Mouse (Mus musculus): ENCODE measurements around the gene Per1. TPM values are rescaled to one million over a fixed set of nuclear protein-coding genes. Genes with fewer than 3 reads are reported as not detected.

Gene Per1
- total and polyA plus RNA-seq, 3 experiments = 8.9 to 55.5 (median 40.6) TPM

GRCm38 (mm10) chr11:69126706-69127095, 31.7 kb downstream of the Per1 start:
- Histone ChIP-seq H3K27me3 (ENCODE audit: insufficient read depth, low read length) (peaks cover 19% of the 10 kb centered on the region), H3K4me3 (ENCODE audit: low read depth, low read length) (no peak overlapping the region), H3K36me3 (replicated peaks) (no peaks in the 10 kb centered on the region), H3K4me1 (ENCODE audit: insufficient read depth, low read depth, low read length) (peaks cover 35% of the 10 kb centered on the region), H3K9me3 (replicated peaks) (no peaks in the 10 kb centered on the region)
- ATAC-seq (ENCODE audit: extremely low read depth, insufficient number of reproducible peaks, low FRiP score, poor library complexity, severe bottlenecking) (no peak), DNase-seq (ENCODE audit: low spot score) (no peak)
- no peak for TF ChIP-seq GATA2 (IDR thresholded peaks at IDR 0.05; ENCODE audit: borderline replicate concordance, low read depth, low read length)
- no peak for TF ChIP-seq TAL1 (conservative IDR thresholded peaks at IDR 0.05; ENCODE audit: low read depth, low read length)
- TF ChIP-seq GATA1 (IDR thresholded peaks at IDR 0.05; ENCODE audit: borderline replicate concordance, low read length) = no peak
- TF ChIP-seq POLR2AphosphoS5 (IDR thresholded peaks at IDR 0.05; ENCODE audit: insufficient replicate concordance, low read depth, low read length) = no peak
- no peak for TF ChIP-seq CTCF (IDR thresholded peaks at IDR 0.05; ENCODE audit: low read depth, low read length)

- DNase-seq (ENCODE audit: low spot score) (no peak), ATAC-seq (ENCODE audit: extremely low read depth, insufficient number of reproducible peaks, low FRiP score, poor library complexity, severe bottlenecking) (no peak)
- Histone ChIP-seq H3K27me3 (ENCODE audit: insufficient read depth, low read length) (peaks cover 27% of the 10 kb centered on the region), H3K4me1 (ENCODE audit: insufficient read depth, low read depth, low read length) (peaks cover 22% of the 10 kb centered on the region), H3K9me3 (replicated peaks) (no peaks in the 10 kb centered on the region), H3K36me3 (replicated peaks) (no peaks in the 10 kb centered on the region), H3K4me3 (ENCODE audit: low read depth, low read length) (no peak overlapping the region)
- TF ChIP-seq GATA2 (IDR thresholded peaks at IDR 0.05; ENCODE audit: borderline replicate concordance, low read depth, low read length) (no peak), CTCF (IDR thresholded peaks at IDR 0.05; ENCODE audit: low read depth, low read length) (no peak), TAL1 (conservative IDR thresholded peaks at IDR 0.05; ENCODE audit: low read depth, low read length) (no peak), POLR2AphosphoS5 (IDR thresholded peaks at IDR 0.05; ENCODE audit: insufficient replicate concordance, low read depth, low read length) (no peak), GATA1 (IDR thresholded peaks at IDR 0.05; ENCODE audit: borderline replicate concordance, low read length) (no peak)
Measured at GRCm38 (mm10) chr11:69128426-69129122, 33.6 kb downstream of the Per1 start.

- DNase-seq (ENCODE audit: low spot score) = no peak
- H3K36me3 ChIP-seq (replicated peaks) = no peaks in the 10 kb centered on the region
- H3K27me3 ChIP-seq (ENCODE audit: insufficient read depth, low read length) = peaks cover 36% of the 10 kb centered on the region
- ATAC-seq (ENCODE audit: extremely low read depth, insufficient number of reproducible peaks, low FRiP score, poor library complexity, severe bottlenecking) = no peak
- no peak for TF ChIP-seq TAL1 (conservative IDR thresholded peaks at IDR 0.05; ENCODE audit: low read depth, low read length)
- peaks cover 5% of the 10 kb centered on the region for H3K4me1 ChIP-seq (ENCODE audit: insufficient read depth, low read depth, low read length)
- H3K9me3 ChIP-seq (replicated peaks) = no peaks in the 10 kb centered on the region
- H3K4me3 ChIP-seq (ENCODE audit: low read depth, low read length) = no peak overlapping the region
Measured at GRCm38 (mm10) chr11:69133566-69133922, 38.5 kb downstream of the Per1 start.

- TF ChIP-seq POLR2AphosphoS5 (IDR thresholded peaks at IDR 0.05; ENCODE audit: insufficient replicate concordance, low read depth, low read length) (no peak), TAL1 (conservative IDR thresholded peaks at IDR 0.05; ENCODE audit: low read depth, low read length) (no peak), GATA1 (IDR thresholded peaks at IDR 0.05; ENCODE audit: borderline replicate concordance, low read length) (no peak), GATA2 (IDR thresholded peaks at IDR 0.05; ENCODE audit: borderline replicate concordance, low read depth, low read length) (no peak), CTCF (IDR thresholded peaks at IDR 0.05; ENCODE audit: low read depth, low read length) (no peak)
- H3K4me1 ChIP-seq (ENCODE audit: insufficient read depth, low read depth, low read length) = peaks cover 5% of the 10 kb centered on the region
- H3K4me3 ChIP-seq (ENCODE audit: low read depth, low read length) = no peak overlapping the region
- DNase-seq (ENCODE audit: low spot score) = no peak
- ATAC-seq (ENCODE audit: extremely low read depth, insufficient number of reproducible peaks, low FRiP score, poor library complexity, severe bottlenecking) = no peak
- no peaks in the 10 kb centered on the region for H3K9me3 ChIP-seq (replicated peaks)
- peaks cover 39% of the 10 kb centered on the region for H3K27me3 ChIP-seq (ENCODE audit: insufficient read depth, low read length)
- no peaks in the 10 kb centered on the region for H3K36me3 ChIP-seq (replicated peaks)
Measured at GRCm38 (mm10) chr11:69133923-69134621, 39.1 kb downstream of the Per1 start.

GRCm38 (mm10) chr11:69134622-69134968, 39.6 kb downstream of the Per1 start:
- ATAC-seq (ENCODE audit: extremely low read depth, insufficient number of reproducible peaks, low FRiP score, poor library complexity, severe bottlenecking) (no peak), DNase-seq (ENCODE audit: low spot score) (no peak)
- no peak overlapping the region for H3K4me3 ChIP-seq (ENCODE audit: low read depth, low read length)
- H3K27me3 ChIP-seq (ENCODE audit: insufficient read depth, low read length) = peaks cover 41% of the 10 kb centered on the region
- TF ChIP-seq POLR2AphosphoS5 (IDR thresholded peaks at IDR 0.05; ENCODE audit: insufficient replicate concordance, low read depth, low read length) (no peak), TAL1 (conservative IDR thresholded peaks at IDR 0.05; ENCODE audit: low read depth, low read length) (no peak), GATA2 (IDR thresholded peaks at IDR 0.05; ENCODE audit: borderline replicate concordance, low read depth, low read length) (no peak), GATA1 (IDR thresholded peaks at IDR 0.05; ENCODE audit: borderline replicate concordance, low read length) (no peak)
- H3K36me3 ChIP-seq (replicated peaks) = no peaks in the 10 kb centered on the region
- H3K9me3 ChIP-seq (replicated peaks) = no peaks in the 10 kb centered on the region
- peaks cover 5% of the 10 kb centered on the region for H3K4me1 ChIP-seq (ENCODE audit: insufficient read depth, low read depth, low read length)

GRCm38 (mm10) chr11:69135361-69135760, 40.3 kb downstream of the Per1 start:
- TF ChIP-seq GATA1 (IDR thresholded peaks at IDR 0.05; ENCODE audit: borderline replicate concordance, low read length) (no peak), GATA2 (IDR thresholded peaks at IDR 0.05; ENCODE audit: borderline replicate concordance, low read depth, low read length) (no peak), TAL1 (conservative IDR thresholded peaks at IDR 0.05; ENCODE audit: low read depth, low read length) (no peak), CTCF (IDR thresholded peaks at IDR 0.05; ENCODE audit: low read depth, low read length) (no peak), POLR2AphosphoS5 (IDR thresholded peaks at IDR 0.05; ENCODE audit: insufficient replicate concordance, low read depth, low read length) (no peak)
- DNase-seq (ENCODE audit: low spot score) (no peak), ATAC-seq (ENCODE audit: extremely low read depth, insufficient number of reproducible peaks, low FRiP score, poor library complexity, severe bottlenecking) (no peak)
- H3K36me3 ChIP-seq (replicated peaks) = no peaks in the 10 kb centered on the region
- peaks cover 42% of the 10 kb centered on the region for H3K27me3 ChIP-seq (ENCODE audit: insufficient read depth, low read length)
- H3K4me1 ChIP-seq (ENCODE audit: insufficient read depth, low read depth, low read length) = peaks cover 5% of the 10 kb centered on the region
- no peak overlapping the region for H3K4me3 ChIP-seq (ENCODE audit: low read depth, low read length)
- no peaks in the 10 kb centered on the region for H3K9me3 ChIP-seq (replicated peaks)
